Mouse (Mus musculus): ENCODE results near the gene Lsm11.

- TF ChIP-seq CTCF (IDR thresholded peaks at IDR 0.05) (peak; percentile 94), POLR2A (IDR thresholded peaks at IDR 0.05; ENCODE audit: insufficient read depth, low read depth, low read length) (no peak)
Observed at GRCm38 (mm10) chr11:45884029-45884428, 60.7 kb downstream of the Lsm11 start.

Measured in heart, adult 2 months (tissue).